Mouse (Mus musculus) cerebellum, adult (tissue): ENCODE measurements at regions not wholly inside any gene's neighbourhood (a gene's known extent, or its start where the extent isn't known, plus 50 kb on each side); places are given as distances from the start of the nearest gene placed in this dataset.

ENCODE experiments used
- ATAC-seq: cut with Nextera tagmentation; 2 replicates; pipeline ENCODE4 v1.9.2; 2017; ENCODE audit warnings: mild to moderate bottlenecking, moderate library complexity, mixed read lengths; ENCODE audit not compliant: insufficient number of reproducible peaks, low FRiP score, low TSS enrichment

DNA sequence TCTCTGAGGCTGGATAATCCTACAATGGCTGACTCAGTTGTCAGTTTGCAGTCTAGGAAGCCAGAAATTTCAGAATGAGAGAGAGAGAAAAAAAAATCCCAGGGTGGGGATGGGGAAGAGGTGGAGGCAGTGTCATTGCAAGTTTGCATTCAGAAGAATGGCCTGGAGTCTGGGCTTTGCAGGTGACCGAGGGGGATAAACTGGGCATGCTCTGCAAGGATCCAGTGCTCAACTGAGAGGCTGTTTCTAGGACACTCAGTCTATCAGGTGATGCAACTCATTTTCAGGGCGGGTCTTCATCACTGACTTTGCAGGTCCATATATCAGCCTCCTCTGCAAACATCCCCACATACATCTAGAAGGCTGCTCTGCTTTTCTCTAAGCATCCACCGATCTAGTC, 256.7 kb downstream of the Dact1 start:
- ATAC-seq, result no peak

GRCm38 (mm10) chr12:71568251-71568650, 258.6 kb downstream of the Dact1 start:
- no peak for ATAC-seq

GRCm38 (mm10) chr12:71568880-71569390, 259.3 kb downstream of the Dact1 start:
- ATAC-seq, result no peak

DNA sequence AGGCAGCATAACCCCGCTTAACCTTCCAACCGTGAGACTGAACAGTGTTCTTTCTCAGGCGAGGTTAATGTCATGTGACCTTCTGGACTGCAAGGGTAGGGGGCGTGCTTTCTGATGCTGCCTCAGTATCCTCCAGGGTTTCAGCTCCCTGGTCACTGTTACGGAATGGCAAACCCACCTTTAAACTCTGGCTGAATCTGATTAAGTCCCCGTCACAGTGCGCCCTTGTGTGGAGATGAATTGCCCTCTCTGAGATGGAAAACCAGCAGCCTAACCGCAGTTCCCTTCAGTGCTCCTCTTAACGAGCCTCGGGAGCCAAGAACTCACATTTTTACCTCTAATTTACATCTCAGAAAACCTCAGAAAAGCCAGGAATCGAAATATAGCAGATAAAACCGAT, 260.0 kb downstream of the Dact1 start:
- ATAC-seq, result no peak

GRCm38 (mm10) chr12:71570116-71570515, 260.4 kb downstream of the Dact1 start:
- no peak for ATAC-seq

DNA sequence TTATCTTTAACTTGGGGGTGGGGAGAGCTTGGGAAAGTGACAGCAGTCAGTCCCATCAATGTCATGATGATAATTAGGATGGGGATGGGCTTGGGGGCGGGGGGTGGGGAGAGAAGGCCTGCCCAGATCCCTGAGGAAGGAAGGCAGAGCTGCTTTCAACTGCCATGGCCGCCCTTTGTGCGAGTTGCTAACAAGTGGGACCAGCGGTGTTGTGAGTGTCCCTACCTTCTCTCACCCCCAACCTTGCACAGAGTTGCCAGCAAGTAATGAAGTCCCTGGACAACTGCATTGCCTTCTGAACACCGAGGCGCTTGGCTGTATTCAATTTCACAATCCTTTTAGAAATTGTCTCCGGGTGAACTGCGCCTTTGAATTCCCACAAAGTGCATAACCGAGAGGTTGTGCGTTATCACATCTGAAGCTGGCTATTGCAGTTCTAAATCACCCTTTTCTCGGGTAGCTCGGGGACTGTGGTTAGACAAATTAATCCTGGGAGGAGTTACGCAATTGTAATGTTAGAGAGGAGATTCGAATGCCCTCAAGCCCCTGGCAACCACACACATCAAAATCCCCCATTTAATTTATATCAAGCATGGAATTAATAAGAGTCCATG, 257.9 kb upstream of the Daam1 start:
- no peak for ATAC-seq

DNA sequence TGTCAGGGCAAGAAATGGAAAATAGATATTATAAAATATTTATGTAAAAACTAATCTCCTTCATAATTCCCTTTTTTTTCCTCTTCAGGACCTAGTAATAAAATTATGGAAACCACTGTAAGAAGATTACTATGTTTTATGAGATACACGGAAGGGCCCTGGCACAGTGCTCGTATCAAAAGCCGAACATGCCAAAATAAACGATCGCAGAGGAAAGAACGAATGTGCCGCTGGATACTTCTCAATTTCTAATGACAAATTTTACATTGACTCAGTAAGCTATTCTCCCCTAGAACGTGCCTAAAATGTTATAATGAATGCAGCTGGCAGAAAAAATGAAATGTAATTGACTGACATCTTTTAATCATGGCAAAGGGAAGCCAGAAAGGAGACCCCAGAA, 257.4 kb upstream of the Daam1 start:
- no peak for ATAC-seq

- no peak for ATAC-seq
These were observed 256.2 kb upstream of the Daam1 start for GRCm38 (mm10) chr12:71574685-71575084.

DNA sequence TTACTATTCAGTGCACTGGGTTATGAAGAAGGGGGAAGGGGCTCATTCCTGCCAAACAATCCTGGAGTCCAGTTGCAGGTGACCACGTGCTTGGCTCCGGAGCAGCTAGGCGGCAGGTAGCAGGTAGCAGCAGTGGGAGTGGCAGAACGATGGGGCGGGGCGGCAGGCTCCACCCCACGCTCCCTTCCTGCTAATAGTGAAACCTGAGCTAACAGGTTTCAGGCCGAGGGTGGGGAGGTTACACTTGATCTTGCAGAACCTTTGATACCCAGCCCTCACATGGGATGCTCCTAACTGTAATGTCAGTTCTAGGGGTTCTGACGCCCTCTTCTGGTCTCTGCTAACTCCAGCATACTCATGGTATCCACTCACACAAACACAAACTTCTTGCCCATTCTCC, 253.5 kb upstream of the Daam1 start:
- peak; percentile 49; the same call in 1 of the 2 replicates for ATAC-seq

DNA sequence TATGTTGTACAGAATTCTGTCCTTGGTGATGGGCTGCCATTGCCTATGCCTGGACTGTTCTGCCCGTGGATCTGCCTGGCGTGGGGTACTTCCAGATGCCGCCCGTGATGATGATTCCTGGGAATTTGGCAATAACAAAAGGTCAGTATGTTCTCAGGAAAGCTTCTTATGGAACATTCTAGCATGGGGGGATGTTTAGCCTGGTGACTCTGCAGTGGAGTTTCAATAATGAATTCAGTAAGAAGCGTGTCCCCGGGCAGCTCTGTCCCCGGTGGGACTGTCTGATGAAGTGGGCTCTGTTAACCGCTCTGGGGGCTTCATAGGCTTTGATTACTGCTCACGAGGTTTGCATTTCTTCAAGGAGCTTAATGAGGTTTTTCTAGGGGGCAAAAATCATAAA, 252.9 kb upstream of the Daam1 start:
- no peak for ATAC-seq

GRCm38 (mm10) chr12:71578912-71579311, 252.0 kb upstream of the Daam1 start:
- no peak for ATAC-seq

DNA sequence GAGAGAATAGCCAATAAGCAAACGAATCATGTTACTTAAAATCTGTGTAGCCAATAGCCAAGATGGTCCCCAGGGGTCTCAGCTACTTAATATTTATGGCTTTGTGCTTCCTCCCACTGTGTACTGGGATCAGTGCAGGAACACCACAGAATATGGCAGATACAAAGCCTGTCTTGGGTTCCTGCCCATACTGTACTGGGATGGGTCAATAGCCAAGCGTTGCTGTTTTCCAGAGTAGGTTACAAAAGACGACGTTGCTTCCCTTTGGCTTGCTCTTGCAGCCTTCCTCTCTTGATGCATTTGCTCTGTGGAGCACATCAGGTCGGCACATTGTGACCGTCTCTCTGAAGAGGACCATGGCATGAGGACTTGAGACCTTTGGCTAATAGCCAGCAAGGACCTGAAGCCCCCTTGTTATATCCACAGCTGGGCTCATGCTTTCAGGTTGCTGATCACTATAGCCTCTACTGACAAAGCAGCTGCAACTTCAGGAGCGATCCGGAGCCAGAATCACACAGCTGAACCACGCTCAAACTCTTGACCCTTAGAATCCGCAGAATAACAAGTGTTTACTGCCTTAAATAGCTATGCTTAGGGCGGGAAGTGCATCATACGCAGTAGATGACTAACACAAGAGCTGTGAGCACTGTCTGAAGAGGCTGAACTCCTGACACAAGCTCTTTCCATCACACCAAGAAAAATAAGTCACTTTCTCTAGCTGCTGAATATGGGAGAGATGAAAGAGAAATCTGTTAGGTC, 250.2 kb upstream of the Daam1 start:
- no peak for ATAC-seq

- ATAC-seq, result no peak
These were observed 246.3 kb upstream of the Daam1 start for GRCm38 (mm10) chr12:71584618-71585017.

GRCm38 (mm10) chr12:71598641-71599040, 232.2 kb upstream of the Daam1 start:
- no peak for ATAC-seq

GRCm38 (mm10) chr12:71601091-71601690, 229.7 kb upstream of the Daam1 start:
- no peak for ATAC-seq

DNA sequence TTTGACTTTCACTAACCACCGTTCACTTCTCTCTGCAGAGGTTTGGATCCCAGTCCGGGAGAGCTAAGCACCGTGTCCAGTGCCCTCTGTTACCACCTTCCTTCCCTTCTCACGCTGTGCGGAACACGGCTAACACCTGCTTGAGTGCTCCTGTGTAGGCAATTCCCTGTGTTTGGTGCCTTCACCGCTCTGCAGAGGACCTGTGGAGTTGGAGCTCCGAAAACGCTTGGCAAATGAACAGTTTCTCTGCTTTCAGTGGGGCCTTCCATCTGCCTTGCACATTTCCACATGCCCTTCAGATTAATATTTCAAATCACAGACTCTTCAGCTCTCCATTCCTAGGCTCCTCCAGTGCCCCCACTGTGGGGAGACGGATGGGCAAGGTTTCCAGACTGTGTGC, 227.7 kb upstream of the Daam1 start:
- ATAC-seq, result peak; percentile 66; the same call in 1 of the 2 replicates

- no peak for ATAC-seq
These were observed 224.5 kb upstream of the Daam1 start for GRCm38 (mm10) chr12:71606366-71606765.

DNA sequence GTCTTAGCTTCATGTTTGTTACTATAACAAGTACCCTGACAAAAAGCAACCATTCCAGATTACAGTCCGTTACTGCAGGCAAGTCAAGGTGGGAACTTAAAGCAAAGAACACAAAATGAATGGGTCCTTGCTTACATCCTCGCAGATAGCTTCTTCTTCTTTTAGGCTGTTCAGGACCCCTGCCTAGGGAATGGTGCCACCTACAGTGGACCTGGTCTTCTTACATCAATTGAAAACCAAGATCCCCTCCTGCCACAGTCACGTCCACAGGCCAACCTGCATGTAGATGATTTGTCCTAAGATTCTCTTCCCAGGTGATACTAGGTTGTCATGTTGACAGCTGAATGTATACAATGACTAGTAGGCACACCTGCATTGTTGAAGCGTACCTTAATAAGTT, 222.9 kb upstream of the Daam1 start:
- no peak for ATAC-seq

- no peak for ATAC-seq
These were observed 217.6 kb upstream of the Daam1 start for GRCm38 (mm10) chr12:71613326-71613725.

- ATAC-seq, result no peak
These were observed 215.9 kb upstream of the Daam1 start for GRCm38 (mm10) chr12:71614945-71615344.

GRCm38 (mm10) chr12:71615383-71615782, 215.5 kb upstream of the Daam1 start:
- ATAC-seq, result no peak
